Mouse (Mus musculus) kidney, adult 11 months (tissue): ENCODE data around the gene Cdk9.

Experiments used
- DNase-seq: peaks from one replicate; pipeline ENCODE4 v3.0.0; 2022

The Cdk9 gene

DNA sequence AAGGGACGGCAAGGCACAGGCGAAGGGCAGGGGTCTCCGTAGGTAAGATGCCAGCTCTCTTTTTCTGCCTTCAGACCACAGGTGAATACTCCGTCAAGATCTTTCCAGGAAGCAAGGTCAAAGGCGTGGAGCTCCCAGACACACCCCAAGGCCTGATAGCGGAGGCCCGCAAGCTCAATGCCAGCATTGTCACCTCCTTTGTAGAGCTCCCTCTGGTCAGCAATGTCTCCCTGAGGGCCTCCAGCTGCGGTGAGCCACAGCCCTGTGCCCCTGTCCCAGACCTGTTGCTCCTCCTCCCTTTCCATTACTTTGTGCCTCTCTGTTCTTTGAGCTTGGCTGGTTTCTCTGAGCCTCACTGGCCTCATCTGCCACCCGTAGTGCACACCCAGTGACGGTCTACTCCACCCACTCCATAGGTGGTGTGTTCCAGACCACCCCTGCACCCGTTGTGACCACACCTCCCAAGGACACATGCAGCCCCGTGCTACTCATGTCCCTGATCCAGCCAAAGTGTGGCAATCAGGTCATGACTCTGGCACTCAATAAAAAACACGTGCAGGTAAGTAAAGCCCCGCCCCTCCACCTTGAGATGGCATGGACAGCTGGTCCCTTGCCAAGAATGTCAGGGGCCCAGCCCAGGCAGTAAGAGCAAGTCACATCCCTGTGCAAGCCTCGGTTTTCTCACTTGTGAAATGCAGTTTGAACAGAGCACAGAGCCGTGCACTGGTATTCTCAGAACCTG lies 39.5 kb downstream of the Cdk9 start:
- peak; percentile 63 for DNase-seq

DNA sequence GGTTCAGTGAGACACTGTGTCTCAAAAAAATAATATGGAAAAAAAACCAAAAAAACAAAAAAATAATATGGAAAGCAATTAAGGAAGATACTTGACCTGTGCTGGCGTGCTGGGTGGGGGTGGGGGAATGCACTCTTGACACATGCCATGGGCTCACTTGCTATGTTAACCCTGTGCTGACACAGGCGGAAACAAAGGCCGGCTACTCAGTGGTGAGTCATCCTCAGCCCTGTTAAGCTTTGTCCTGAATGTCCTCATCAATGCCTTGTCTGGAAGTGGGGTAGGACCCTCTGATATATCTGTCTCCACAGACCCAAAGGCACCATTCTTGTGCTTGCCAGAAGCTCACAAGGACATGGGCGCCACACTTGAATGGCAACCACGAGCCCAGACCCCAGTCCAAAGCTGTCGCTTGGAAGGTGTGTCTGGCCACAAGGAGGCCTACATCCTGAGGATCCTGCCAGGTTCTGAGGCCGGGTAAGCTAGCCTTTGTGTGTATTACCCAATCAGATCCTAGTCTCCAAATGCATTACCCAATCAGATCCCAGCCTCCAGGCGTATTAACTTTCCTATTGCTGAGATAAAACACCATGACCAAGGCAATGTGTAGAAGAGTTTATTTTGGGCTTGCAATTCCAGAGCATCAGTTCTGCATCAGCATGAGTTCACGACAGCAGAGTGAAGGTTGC lies 40.8 kb downstream of the Cdk9 start:
- no peak for DNase-seq

DNA sequence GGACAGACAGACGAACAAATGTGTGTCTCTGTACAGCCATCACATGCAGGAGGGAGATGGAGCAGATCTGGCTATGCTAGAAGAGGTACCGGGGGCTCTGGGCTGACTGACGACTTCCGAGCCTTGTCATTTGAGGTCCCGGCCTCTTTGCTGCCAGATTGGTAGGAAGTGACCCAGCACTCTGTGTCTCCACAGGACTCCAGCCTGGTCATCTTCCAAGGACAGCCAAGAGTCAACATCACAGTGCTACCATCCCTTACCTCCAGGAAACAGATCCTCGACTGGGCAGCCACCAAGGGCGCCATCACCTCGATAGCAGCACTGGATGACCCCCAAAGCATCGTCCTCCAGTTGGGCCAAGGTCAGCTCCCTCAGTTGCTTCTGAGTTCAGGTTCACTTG lies 41.7 kb downstream of the Cdk9 start:
- peak; percentile 42 for DNase-seq

DNA sequence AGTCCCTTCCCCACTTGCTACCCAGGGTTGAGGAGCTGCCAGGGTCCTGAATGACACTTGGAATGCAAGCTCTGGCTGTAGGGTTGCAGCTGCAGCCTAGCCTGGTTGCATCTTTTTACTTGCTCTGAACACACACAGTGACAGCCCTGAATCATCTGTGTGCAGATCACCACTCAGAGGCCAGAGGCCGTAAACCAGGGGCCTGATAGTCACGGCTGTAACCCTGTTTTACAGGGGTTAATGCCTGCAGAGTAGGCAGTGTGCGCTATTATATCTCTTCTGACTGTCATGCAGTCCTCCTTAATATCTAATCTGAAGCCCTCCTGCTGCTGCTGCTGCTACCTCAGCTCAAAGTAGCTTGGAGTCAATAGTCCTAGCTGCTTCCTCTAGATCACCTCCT lies 43.0 kb downstream of the Cdk9 start:
- DNase-seq = no peak

DNA sequence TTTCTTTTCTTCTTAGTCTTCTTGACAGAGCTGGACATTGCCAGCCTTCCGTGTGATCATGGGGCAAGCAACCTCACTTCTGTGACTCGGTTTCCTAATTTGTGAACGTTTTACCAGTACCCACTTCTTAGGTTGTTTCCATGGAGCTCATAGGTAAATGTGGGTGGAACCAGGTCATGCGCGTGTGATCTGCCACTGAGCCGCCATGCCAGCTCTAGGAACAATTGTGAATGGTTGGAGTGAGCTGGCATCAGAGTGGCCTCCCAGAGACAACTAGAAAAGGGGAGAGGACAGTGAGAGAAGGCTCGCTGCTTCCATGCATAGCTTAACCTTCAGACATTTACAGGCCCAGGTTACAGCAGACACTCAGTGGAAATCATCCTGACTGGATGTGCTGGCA lies 44.7 kb downstream of the Cdk9 start:
- DNase-seq = no peak

DNA sequence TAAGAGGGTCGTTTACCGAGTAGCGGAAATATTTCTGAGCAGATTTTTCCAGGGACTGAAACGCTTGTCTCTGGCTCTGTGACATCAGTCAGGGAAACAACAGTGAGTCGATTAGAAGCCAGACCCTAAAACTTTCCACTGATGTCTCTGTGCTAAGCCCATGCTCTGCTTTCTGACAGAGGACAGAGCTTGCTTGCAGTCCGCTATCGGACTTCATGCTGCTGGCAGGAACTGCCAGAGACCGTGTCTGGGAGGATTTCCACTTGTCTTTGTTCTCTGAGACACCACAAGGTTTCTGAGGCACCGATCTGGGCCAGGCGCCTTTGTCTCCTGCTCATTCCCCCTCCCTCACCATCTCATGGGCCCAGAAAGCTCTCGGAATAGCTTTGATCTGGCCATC lies 45.1 kb downstream of the Cdk9 start:
- DNase-seq = peak; percentile 52

DNA sequence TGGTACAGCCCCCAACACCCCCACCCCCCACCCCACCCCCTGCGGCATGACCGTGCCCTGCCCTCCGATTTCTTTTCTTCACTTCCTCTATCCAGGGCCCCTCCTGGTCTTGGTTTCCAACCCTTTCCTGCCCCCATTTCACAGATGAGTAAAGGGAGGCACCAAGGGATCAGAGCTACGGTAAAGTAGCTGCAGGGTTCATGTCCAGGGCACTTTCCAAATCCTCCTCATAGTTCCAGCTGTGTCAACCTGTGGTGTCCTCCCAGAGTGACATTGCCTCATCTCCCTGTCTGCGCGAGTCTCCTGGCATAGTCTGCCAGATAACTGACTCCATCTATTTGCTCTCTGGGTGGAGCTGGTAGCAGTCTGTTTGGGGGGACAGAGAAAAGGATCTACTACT lies 47.0 kb downstream of the Cdk9 start:
- DNase-seq = no peak

DNA sequence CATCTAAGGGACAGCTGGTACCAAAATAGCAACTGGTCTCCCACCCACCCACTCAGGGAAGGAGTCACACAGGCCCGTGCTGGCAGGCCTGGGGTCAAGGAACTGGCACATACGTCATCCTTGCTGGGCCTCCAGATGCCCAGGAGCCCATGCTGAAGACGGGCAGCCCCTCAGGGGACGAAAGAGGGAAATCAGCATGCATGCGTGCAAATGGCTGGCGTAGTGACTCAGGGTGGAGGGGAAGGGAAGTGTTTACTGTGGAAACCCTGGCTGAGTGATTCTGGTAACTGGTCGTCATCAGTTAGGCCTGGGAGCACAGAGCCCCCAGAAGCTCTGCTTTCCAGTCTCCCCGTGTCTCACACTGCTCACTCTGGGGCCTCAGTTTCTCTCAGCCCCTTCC lies 47.5 kb downstream of the Cdk9 start:
- DNase-seq = no peak

DNA sequence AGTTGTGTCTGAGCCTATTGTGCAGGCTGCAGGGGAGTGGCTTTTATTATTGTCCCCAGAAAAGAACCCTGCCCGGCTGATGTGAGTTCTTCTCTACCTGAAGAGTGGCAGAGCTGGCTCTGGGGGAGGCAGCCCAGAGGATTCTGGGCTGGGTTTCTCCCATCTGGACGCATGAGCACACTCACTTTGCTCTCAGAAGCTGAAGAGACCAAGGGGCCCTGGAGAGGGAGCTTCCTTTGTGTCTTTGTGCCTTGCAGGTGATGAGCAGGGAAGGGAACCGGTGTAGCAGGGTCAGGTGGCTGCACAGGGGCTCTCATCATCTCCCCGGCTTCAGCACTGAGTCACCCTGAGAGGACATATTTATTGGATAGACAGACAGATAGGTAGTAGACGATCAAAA lies 50.6 kb downstream of the Cdk9 start:
- no peak for DNase-seq

DNA sequence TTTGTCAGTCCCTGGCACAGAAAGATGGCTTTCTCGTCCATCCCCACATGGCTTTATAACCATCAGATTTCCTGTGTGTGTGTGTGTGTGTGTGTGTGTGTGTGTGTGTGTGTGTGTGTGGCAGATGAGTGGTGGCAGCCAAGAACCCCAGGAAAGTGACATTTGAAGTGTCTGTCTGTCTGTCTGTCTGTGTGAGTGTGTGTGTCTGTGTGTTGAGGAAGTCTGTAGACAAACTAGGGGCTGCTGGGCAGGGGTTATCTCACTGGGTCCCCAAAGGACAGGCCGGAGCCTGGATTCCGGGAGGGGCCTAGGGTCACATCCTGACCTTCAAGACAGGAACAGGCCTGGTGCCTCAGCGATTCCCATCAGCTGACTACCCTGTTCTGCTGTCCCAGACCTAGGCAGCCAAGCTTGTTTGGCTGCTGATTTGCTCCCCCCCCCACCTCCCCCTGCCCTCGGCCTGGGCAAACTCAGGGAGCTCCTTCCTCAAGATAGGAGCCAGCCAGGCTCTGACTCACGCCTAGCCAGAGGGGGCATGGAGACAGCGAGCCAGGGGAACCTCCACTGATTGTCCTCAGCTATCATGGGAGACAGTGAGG lies 51.3 kb downstream of the Cdk9 start:
- DNase-seq = peak; percentile 87

DNA sequence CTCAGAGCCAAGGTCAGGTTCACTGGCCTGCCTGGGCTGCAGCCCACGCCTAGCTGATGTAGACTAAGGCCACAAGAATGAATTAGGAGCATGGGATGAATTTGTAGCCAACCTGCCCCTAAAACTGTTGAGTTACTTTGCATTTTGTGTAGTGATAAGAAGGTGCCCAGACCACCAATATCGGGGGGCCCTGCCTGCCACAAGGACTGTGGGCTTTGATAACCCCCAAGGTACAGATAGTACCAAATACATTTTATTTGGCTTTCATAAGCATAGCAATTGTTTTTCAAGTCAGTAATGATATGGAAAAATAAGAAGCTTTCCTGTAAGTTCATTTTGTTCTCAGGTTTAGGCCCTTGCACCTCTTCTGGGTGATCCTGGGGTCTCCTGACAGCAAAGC lies 54.0 kb downstream of the Cdk9 start:
- no peak for DNase-seq

DNA sequence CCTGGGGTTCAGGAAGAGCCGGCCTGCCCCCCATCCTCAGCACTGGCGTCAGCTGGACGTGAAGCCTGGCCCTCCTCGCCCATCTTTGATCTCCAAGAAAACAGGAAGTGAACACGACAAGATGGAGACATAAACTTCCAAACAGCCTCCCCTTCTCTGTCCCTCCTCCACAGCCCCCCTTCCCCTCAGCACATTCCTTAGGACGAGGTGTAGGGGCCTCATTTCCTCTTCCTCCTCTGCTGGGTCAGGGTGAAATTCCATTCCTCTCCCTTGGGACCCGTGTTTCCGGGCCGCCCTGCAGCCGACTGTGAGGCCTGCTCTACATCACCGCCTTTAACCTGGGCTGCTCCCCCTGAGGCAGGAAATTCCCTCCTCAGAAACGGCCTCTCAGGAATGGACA lies 57.0 kb downstream of the Cdk9 start:
- peak; percentile 87 for DNase-seq
